Mouse (Mus musculus) stomach, embryonic 15.5 days (tissue): ENCODE results near the gene Ank3. TPM values are rescaled to one million over a fixed set of nuclear protein-coding genes. Genes with fewer than 3 reads are reported as not detected.
A peak's percentile ranks its signal among the peaks of the same experiment; 100 is the strongest.

Experiments
- ATAC-seq: fragments of 200-750 bp; cut with Nextera tagmentation; 2 replicates; pipeline ENCODE4 v1.8.0; 2017; ENCODE audit warnings: low read depth, moderate number of reproducible peaks, moderate TSS enrichment; ENCODE audit not compliant: insufficient read depth, low FRiP score
- H3K27ac ChIP-seq: fragments of 300-500 bp; sonication (generic); 2 replicates; pipeline ENCODE4 v1.5.1; 2015; ENCODE audit warnings: mild to moderate bottlenecking, inconsistent platforms
- H3K27me3 ChIP-seq: fragments of 300-500 bp; sonication (generic); replicated peaks from 2 replicates; pipeline ENCODE4 v1.6.1; 2015; ENCODE audit warnings: inconsistent platforms
- H3K36me3 ChIP-seq: fragments of 300-500 bp; sonication (generic); 2 replicates; pipeline ENCODE4 v1.6.1; 2015; ENCODE audit warnings: inconsistent platforms
- H3K4me1 ChIP-seq: fragments of 300-500 bp; sonication (generic); 2 replicates; pipeline ENCODE4 v1.6.1; 2015; ENCODE audit warnings: inconsistent platforms
- H3K4me2 ChIP-seq: fragments of 300-500 bp; sonication (generic); 2 replicates; pipeline ENCODE4 v1.6.1; 2015; ENCODE audit warnings: mild to moderate bottlenecking, inconsistent platforms
- H3K4me3 ChIP-seq: fragments of 300-500 bp; sonication (generic); replicated peaks from 2 replicates; pipeline ENCODE4 v1.5.1; 2015; ENCODE audit warnings: inconsistent platforms
- H3K9ac ChIP-seq: fragments of 300-500 bp; sonication (generic); 2 replicates; pipeline ENCODE4 v1.6.1; 2015; ENCODE audit warnings: inconsistent platforms
- H3K9me3 ChIP-seq: fragments of 300-500 bp; sonication (generic); 2 replicates; pipeline ENCODE4 v1.6.1; 2016; ENCODE audit warnings: inconsistent platforms
- WGBS: fragments of 180-500 bp; shearing (Covaris S2); methylation state at CpG from one replicate; pipeline ENCODE4 v1.1.7; 2015; 5-methylcytosine and 5-hydroxymethylcytosine counted together
- polyA plus RNA-seq: library from polyadenylated mRNA; unstranded; fragments of >200 nt; fragmentation: Nextera tagmentation; extraction: Ambion mirVana; gene quantifications from 2 replicates; pipeline ENCODE4 v1.2.1, GENCODE M21; 2015

Ank3 gene
- polyA plus RNA-seq, 1 experiment from 2014 or later, result 33.0 TPM

GRCm38 (mm10) chr10:70013931-70014330 lies 615.4 kb downstream of the Ank3 start:
- Histone ChIP-seq H3K4me3 (no peak overlapping the region), H3K9me3 (no peaks in the 10 kb centered on the region), H3K36me3 (no peaks in the 10 kb centered on the region), H3K4me2 (no peak overlapping the region), H3K27ac (no peak overlapping the region), H3K9ac (no peak overlapping the region), H3K27me3 (no peaks in the 10 kb centered on the region), H3K4me1 (no peaks in the 10 kb centered on the region)
- ATAC-seq, result no peak
- 84% methylated on average over 13 of the region's 13 CpGs for WGBS

GRCm38 (mm10) chr10:70015201-70015600 lies 616.6 kb downstream of the Ank3 start:
- whole genome bisulfite sequencing, result 87% methylated on average over 9 of the region's 9 CpGs

GRCm38 (mm10) chr10:70018691-70019090 lies 620.1 kb downstream of the Ank3 start:
- Histone ChIP-seq H3K4me2 (no peak overlapping the region), H3K4me3 (no peak overlapping the region), H3K4me1 (no peaks in the 10 kb centered on the region), H3K36me3 (peaks cover 5% of the 10 kb centered on the region; the same call in 1 of the 2 replicates), H3K27ac (no peak overlapping the region), H3K9me3 (no peaks in the 10 kb centered on the region), H3K27me3 (no peaks in the 10 kb centered on the region), H3K9ac (no peak overlapping the region)
- 85% methylated on average over 2 of the region's 2 CpGs for WGBS
- no peak for ATAC-seq

More at GRCm38 (mm10) chr10:70015201-70015600, 616.6 kb downstream of the Ank3 start:
- Histone ChIP-seq H3K4me2 (no peak overlapping the region), H3K27me3 (no peaks in the 10 kb centered on the region), H3K9ac (no peak overlapping the region), H3K36me3 (peaks cover 4% of the 10 kb centered on the region; the same call in 1 of the 2 replicates), H3K9me3 (no peaks in the 10 kb centered on the region), H3K4me3 (no peak overlapping the region), H3K27ac (no peak overlapping the region), H3K4me1 (no peaks in the 10 kb centered on the region)
- no peak for ATAC-seq

DNA sequence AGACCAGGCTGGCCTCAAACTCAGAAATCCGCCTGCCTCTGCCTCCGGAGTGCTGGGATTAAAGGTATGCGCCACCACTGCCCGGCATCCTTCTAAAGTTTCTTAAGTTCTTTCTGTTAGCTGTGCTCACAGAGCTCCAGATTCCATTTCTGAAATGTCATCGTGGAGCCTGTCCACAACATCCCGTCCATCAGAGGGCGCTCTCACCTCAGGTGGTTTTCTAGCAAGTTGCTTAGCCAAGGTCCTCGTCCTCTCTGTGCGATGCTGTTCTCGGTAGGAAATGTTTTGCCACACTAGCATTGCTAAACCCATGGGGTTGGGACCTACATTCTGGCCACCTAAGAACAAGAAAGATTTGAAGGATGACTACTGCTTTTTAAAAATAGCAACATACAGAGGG lies 623.1 kb downstream of the Ank3 start:
- 82% methylated on average over 10 of the region's 10 CpGs for whole genome bisulfite sequencing
- peaks cover 5% of the 10 kb centered on the region; the same call in 1 of the 2 replicates for H3K36me3 ChIP-seq
- no peak for ATAC-seq
- H3K4me3 ChIP-seq, result no peak overlapping the region
- no peak overlapping the region for H3K9ac ChIP-seq
- H3K9me3 ChIP-seq, result no peaks in the 10 kb centered on the region
- no peak overlapping the region for H3K4me2 ChIP-seq
- H3K27ac ChIP-seq, result no peak overlapping the region
- H3K4me1 ChIP-seq, result no peaks in the 10 kb centered on the region
- no peaks in the 10 kb centered on the region for H3K27me3 ChIP-seq

DNA sequence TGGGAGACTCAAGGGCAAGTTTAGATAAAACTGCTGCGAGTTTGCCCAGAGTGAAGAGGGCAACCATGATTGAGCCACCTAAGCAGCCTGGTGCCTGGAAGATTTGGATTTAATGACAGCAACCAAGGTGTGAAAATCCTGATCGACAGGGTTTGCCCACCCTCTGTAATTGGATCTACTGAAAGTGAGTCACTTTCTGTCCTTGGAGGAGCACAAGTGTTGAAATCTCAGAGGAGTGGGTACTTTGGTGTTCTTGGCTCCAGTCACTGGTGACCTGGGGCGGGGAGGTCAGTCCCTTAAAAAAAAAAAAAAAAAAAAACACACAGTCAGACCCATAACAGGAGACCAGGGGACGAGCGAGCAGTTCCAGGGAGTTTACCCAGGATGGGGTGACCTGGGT lies 624.0 kb downstream of the Ank3 start:
- Histone ChIP-seq H3K9me3 (no peaks in the 10 kb centered on the region), H3K4me3 (no peak overlapping the region), H3K27ac (no peak overlapping the region), H3K27me3 (no peaks in the 10 kb centered on the region), H3K4me2 (no peak overlapping the region), H3K4me1 (no peaks in the 10 kb centered on the region), H3K36me3 (peaks cover 5% of the 10 kb centered on the region; the same call in 1 of the 2 replicates), H3K9ac (no peak overlapping the region)
- no peak for ATAC-seq
- WGBS, result 62% methylated on average over 5 of the region's 5 CpGs

DNA sequence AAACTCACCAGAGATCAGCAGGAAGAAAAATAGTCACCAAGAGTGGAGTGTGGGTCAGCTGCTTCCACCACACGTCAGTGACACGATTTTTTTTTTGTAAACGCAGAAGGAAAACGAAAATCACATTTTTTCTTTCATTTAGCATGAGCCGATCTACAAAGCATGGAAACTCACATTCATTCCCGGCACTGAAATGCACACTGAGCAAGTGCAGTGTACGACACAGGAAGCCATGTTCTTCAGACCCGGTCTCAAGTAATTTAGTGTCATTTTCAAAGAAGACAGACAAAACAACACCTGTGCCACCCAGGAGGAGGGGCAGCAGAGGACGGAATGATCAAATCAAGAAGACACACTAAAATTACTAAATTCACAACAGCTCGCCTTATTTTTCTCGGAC lies 625.3 kb downstream of the Ank3 start:
- ATAC-seq, result no peak
- H3K9me3 ChIP-seq, result no peaks in the 10 kb centered on the region
- H3K9ac ChIP-seq, result no peak overlapping the region
- no peak overlapping the region for H3K27ac ChIP-seq
- WGBS, result 83% methylated on average over 11 of the region's 11 CpGs
- H3K4me1 ChIP-seq, result no peaks in the 10 kb centered on the region
- no peaks in the 10 kb centered on the region for H3K27me3 ChIP-seq
- H3K4me2 ChIP-seq, result no peak overlapping the region
- H3K36me3 ChIP-seq, result peaks cover 5% of the 10 kb centered on the region; the same call in 1 of the 2 replicates
- H3K4me3 ChIP-seq, result no peak overlapping the region

GRCm38 (mm10) chr10:70031942-70032341 lies 633.4 kb downstream of the Ank3 start:
- WGBS, result 87% methylated on average over 8 of the region's 8 CpGs
- Histone ChIP-seq H3K9me3 (no peaks in the 10 kb centered on the region), H3K4me3 (no peak overlapping the region), H3K36me3 (no peaks in the 10 kb centered on the region), H3K9ac (no peak overlapping the region), H3K27me3 (no peaks in the 10 kb centered on the region), H3K4me2 (no peak overlapping the region), H3K4me1 (no peaks in the 10 kb centered on the region), H3K27ac (no peak overlapping the region)
- no peak for ATAC-seq

GRCm38 (mm10) chr10:70032982-70033381 lies 634.4 kb downstream of the Ank3 start:
- Histone ChIP-seq H3K9ac (no peak overlapping the region), H3K4me1 (no peaks in the 10 kb centered on the region), H3K4me2 (no peak overlapping the region), H3K36me3 (no peaks in the 10 kb centered on the region), H3K4me3 (no peak overlapping the region), H3K9me3 (no peaks in the 10 kb centered on the region), H3K27ac (no peak overlapping the region), H3K27me3 (no peaks in the 10 kb centered on the region)
- no peak for ATAC-seq
- 86% methylated on average over 9 of the region's 9 CpGs for WGBS

DNA sequence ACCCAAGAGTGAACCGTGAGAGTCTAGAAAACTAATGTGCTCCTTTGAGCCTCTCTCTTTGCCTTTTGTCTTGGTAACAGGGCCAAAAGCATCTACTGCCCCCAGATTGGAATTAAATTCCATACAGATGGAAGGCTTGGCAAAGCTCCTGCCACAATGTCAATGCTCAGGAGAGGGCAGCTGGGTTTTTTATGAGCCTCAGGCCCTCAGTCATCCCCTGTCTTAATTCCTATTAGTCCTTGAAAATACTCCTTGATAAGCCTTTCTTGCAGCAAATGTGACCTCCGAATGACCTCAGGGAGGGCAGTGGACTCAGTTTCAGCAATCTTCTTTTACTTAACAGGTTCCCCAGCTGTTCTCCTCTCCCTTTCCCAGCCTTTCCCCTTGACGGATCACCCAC lies 635.3 kb downstream of the Ank3 start:
- no peak overlapping the region for H3K4me2 ChIP-seq

GRCm38 (mm10) chr10:70039871-70040291 lies 641.3 kb downstream of the Ank3 start:
- H3K4me2 ChIP-seq, result no peak overlapping the region
- H3K9ac ChIP-seq, result no peak overlapping the region
- no peaks in the 10 kb centered on the region for H3K9me3 ChIP-seq
- peak overlapping the region; percentile 31; the same call in 1 of the 2 replicates for H3K27ac ChIP-seq
- H3K27me3 ChIP-seq, result no peaks in the 10 kb centered on the region
- WGBS, result 78% methylated on average over 17 of the region's 17 CpGs
- H3K4me3 ChIP-seq, result no peak overlapping the region
- no peaks in the 10 kb centered on the region for H3K36me3 ChIP-seq
- ATAC-seq, result no peak
- H3K4me1 ChIP-seq, result no peaks in the 10 kb centered on the region

More for the DNA sequence above, 635.3 kb downstream of the Ank3 start:
- Histone ChIP-seq H3K27ac (no peak overlapping the region), H3K36me3 (no peaks in the 10 kb centered on the region), H3K27me3 (no peaks in the 10 kb centered on the region), H3K4me3 (no peak overlapping the region), H3K9ac (no peak overlapping the region), H3K4me1 (no peaks in the 10 kb centered on the region), H3K9me3 (no peaks in the 10 kb centered on the region)
- ATAC-seq, result no peak
- WGBS, result 46% methylated on average over 3 of the region's 3 CpGs

DNA sequence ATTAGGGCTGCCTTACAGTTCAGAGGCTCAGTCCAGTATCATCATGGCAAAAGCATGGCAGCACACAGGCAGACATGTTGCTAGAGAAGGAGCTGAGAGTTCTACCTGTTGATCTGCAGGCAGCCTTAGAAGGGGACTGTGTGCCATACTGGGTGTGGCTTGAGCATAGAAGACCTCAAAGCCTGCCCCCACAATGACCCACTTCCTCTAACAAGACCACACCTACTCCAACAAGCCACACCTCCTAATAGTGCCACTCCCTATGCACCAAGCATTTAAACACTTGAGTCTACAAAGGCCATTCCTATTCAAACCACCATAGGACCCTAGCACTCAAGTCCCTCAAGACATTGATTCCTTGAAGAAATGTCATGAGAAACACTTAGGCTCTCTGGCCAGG lies 643.0 kb downstream of the Ank3 start:
- Histone ChIP-seq H3K4me3 (no peak overlapping the region), H3K4me1 (no peaks in the 10 kb centered on the region), H3K36me3 (no peaks in the 10 kb centered on the region), H3K27me3 (no peaks in the 10 kb centered on the region), H3K4me2 (no peak overlapping the region), H3K9ac (no peak overlapping the region), H3K9me3 (no peaks in the 10 kb centered on the region), H3K27ac (no peak overlapping the region)
- no peak for ATAC-seq

- H3K9ac ChIP-seq, result no peak overlapping the region
- H3K27ac ChIP-seq, result no peak overlapping the region
- H3K4me3 ChIP-seq, result no peak overlapping the region
- no peaks in the 10 kb centered on the region for H3K4me1 ChIP-seq
- 70% methylated on average over 2 of the region's 2 CpGs for WGBS
- ATAC-seq, result no peak
- H3K36me3 ChIP-seq, result no peaks in the 10 kb centered on the region
- H3K9me3 ChIP-seq, result no peaks in the 10 kb centered on the region
- no peak overlapping the region for H3K4me2 ChIP-seq
- H3K27me3 ChIP-seq, result no peaks in the 10 kb centered on the region
These were observed 647.1 kb downstream of the Ank3 start for GRCm38 (mm10) chr10:70045722-70046121.

DNA sequence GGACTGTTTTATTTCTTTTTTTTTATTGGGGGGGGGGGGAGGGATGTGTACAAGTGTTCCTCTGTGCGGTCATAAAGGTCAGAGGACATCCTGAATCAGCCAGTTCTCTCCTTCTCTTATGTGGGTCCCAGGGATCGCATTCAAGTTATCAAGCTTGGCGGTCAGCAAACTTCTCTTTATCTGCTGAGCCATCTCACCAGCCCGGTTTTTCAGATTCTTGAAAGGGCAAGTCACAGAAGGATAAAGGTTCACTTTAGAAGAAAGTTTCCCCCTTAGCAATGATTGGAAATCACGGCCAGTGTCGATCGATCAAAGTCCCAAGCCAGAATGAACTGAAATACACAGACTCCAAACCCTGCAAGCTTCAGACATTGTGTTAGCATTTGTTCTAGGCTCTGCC lies 651.2 kb downstream of the Ank3 start:
- no peak overlapping the region for H3K27ac ChIP-seq
- H3K4me3 ChIP-seq, result no peak overlapping the region
- WGBS, result 67% methylated on average over 7 of the region's 7 CpGs
- no peak overlapping the region for H3K9ac ChIP-seq
- no peak overlapping the region for H3K4me2 ChIP-seq
- H3K9me3 ChIP-seq, result no peaks in the 10 kb centered on the region
- H3K36me3 ChIP-seq, result no peaks in the 10 kb centered on the region
- no peak for ATAC-seq
- no peaks in the 10 kb centered on the region for H3K4me1 ChIP-seq
- no peaks in the 10 kb centered on the region for H3K27me3 ChIP-seq
